Mouse (Mus musculus) layer of hippocampus, adult 8-10 months (tissue): Measurements from ENCODE around the gene Hrh2. TPM values are rescaled to one million over a fixed set of nuclear protein-coding genes. Genes with fewer than 3 reads are reported as not detected.

ENCODE experiments used
- DNase-seq, 2 experiments: peaks; one replicate each; pipeline ENCODE4 v3.0.0; 2022; ENCODE audit warnings: low spot score in 2 of 2
- total RNA-seq, 4 experiments: library from RNA; stranded (reverse); gene quantifications; 2 replicates each; pipeline ENCODE4 v1.2.4; 2022

Hrh2 gene
- total RNA-seq, result 10 to 100 TPM in 2 of 4 experiments, 1 to 10 TPM in 2; 6.6 to 10.8 (median 8.9) TPM

- no peak for DNase-seq
These were observed at the start of gene Hrh2 for GRCm38 (mm10) chr13:54192021-54192481. Hrh2 (plus strand) TSS chr13:54192129.

- DNase-seq, result no peak
These were observed 48.1 kb upstream of the Hrh2 start for GRCm38 (mm10) chr13:54143788-54144187.

GRCm38 (mm10) chr13:54144624-54145023, 47.3 kb upstream of the Hrh2 start:
- no peak for DNase-seq

GRCm38 (mm10) chr13:54147328-54147727, 44.6 kb upstream of the Hrh2 start:
- DNase-seq, result no peak

- DNase-seq, result no peak
These were observed 39.5 kb upstream of the Hrh2 start for GRCm38 (mm10) chr13:54152421-54152820.

- DNase-seq, result no peak
These were observed 39.0 kb upstream of the Hrh2 start for GRCm38 (mm10) chr13:54152911-54153310.

GRCm38 (mm10) chr13:54153672-54154218, 38.2 kb upstream of the Hrh2 start:
- DNase-seq, result no peak

- DNase-seq, result no peak
These were observed 36.1 kb upstream of the Hrh2 start for GRCm38 (mm10) chr13:54155822-54156221.

GRCm38 (mm10) chr13:54159256-54159655, 32.7 kb upstream of the Hrh2 start:
- no peak for DNase-seq

GRCm38 (mm10) chr13:54159756-54160155, 32.2 kb upstream of the Hrh2 start:
- DNase-seq, result no peak

- DNase-seq, result no peak
These were observed 31.4 kb upstream of the Hrh2 start for GRCm38 (mm10) chr13:54160546-54160945.

- no peak for DNase-seq
These were observed 30.4 kb upstream of the Hrh2 start for GRCm38 (mm10) chr13:54161514-54161913.

GRCm38 (mm10) chr13:54163363-54163762, 28.6 kb upstream of the Hrh2 start:
- DNase-seq, result no peak

GRCm38 (mm10) chr13:54164462-54164861, 27.5 kb upstream of the Hrh2 start:
- no peak for DNase-seq

GRCm38 (mm10) chr13:54165066-54165465, 26.9 kb upstream of the Hrh2 start:
- no peak for DNase-seq

GRCm38 (mm10) chr13:54165765-54166164, 26.2 kb upstream of the Hrh2 start:
- DNase-seq, result peak in 1 of 2 experiments; percentile 21

GRCm38 (mm10) chr13:54167036-54167435, 24.9 kb upstream of the Hrh2 start:
- no peak for DNase-seq

GRCm38 (mm10) chr13:54168675-54169074, 23.3 kb upstream of the Hrh2 start:
- no peak for DNase-seq

- DNase-seq, result no peak
These were observed 21.6 kb upstream of the Hrh2 start for GRCm38 (mm10) chr13:54170288-54170687.

GRCm38 (mm10) chr13:54171346-54171745, 20.6 kb upstream of the Hrh2 start:
- no peak for DNase-seq

GRCm38 (mm10) chr13:54171761-54172160, 20.2 kb upstream of the Hrh2 start:
- DNase-seq, result no peak

GRCm38 (mm10) chr13:54173941-54174340, 18.0 kb upstream of the Hrh2 start:
- no peak for DNase-seq

GRCm38 (mm10) chr13:54174703-54175102, 17.2 kb upstream of the Hrh2 start:
- DNase-seq, result no peak

GRCm38 (mm10) chr13:54175426-54175825, 16.5 kb upstream of the Hrh2 start:
- no peak for DNase-seq
